Mouse (Mus musculus) E14TG2a.4 (cell line): ENCODE data around the gene Vamp4.
"Not testable (repeated sequence)": the region's sequence is repeated elsewhere in the genome, so short reads cannot be mapped to it uniquely, and the experiment has no call there.

ENCODE experiments used
- H3K27me3 ChIP-seq: 2 replicates; pipeline ENCODE4 v1.6.1; 2014; ENCODE audit warnings: low read length, control low read depth; ENCODE audit not compliant: insufficient read depth
- H3K36me3 ChIP-seq: 2 replicates; pipeline ENCODE4 v1.6.1; 2014; ENCODE audit warnings: low read length, control low read depth; ENCODE audit not compliant: insufficient read depth
- H3K4me1 ChIP-seq: replicated peaks from 2 replicates; pipeline ENCODE4 v1.6.1; 2014; ENCODE audit warnings: low read depth, low read length, control low read depth
- H3K4me3 ChIP-seq: replicated peaks from 2 replicates; pipeline ENCODE4 v1.5.1; 2014; ENCODE audit warnings: mild to moderate bottlenecking, low read length
- H3K9me3 ChIP-seq: 2 replicates; pipeline ENCODE4 v1.6.1; 2014; ENCODE audit warnings: low read length, control low read depth
- CTCF ChIP-seq: conservative IDR thresholded peaks from 2 replicates; pipeline ENCODE4 v1.5.1; 2014; ENCODE audit warnings: low read length
- NANOG ChIP-seq: IDR thresholded peaks from 2 replicates; pipeline ENCODE4 v1.6.1; 2014; ENCODE audit warnings: borderline replicate concordance, low read length, mixed read lengths
- POU5F1 ChIP-seq: IDR thresholded peaks from 2 replicates; pipeline ENCODE4 v1.6.1; 2014; ENCODE audit warnings: low read length, borderline replicate concordance

Gene Vamp4

GRCm38 (mm10) chr1:162625229-162625628, 54.9 kb downstream of the Vamp4 start:
- H3K9me3 ChIP-seq: no peaks in the 10 kb centered on the region
- no peak overlapping the region for H3K4me3 ChIP-seq
- H3K4me1 ChIP-seq: no peaks in the 10 kb centered on the region
- TF ChIP-seq NANOG: no peak
- TF ChIP-seq CTCF: no peak
- no peak for TF ChIP-seq POU5F1
- no peaks in the 10 kb centered on the region for H3K36me3 ChIP-seq
- no peaks in the 10 kb centered on the region for H3K27me3 ChIP-seq

- H3K9me3 ChIP-seq, H3K36me3 ChIP-seq, H3K4me3 ChIP-seq, H3K4me1 ChIP-seq, H3K27me3 ChIP-seq: not testable (repeated sequence)
These were observed 57.5 kb downstream of the Vamp4 start for GRCm38 (mm10) chr1:162627821-162628220.

GRCm38 (mm10) chr1:162628326-162628725, 58.0 kb downstream of the Vamp4 start:
- H3K4me3 ChIP-seq, H3K4me1 ChIP-seq, H3K36me3 ChIP-seq, H3K27me3 ChIP-seq, H3K9me3 ChIP-seq: not testable (repeated sequence)

- not testable (repeated sequence) for H3K4me3 ChIP-seq, H3K27me3 ChIP-seq, H3K4me1 ChIP-seq, H3K9me3 ChIP-seq, H3K36me3 ChIP-seq
These were observed 65.1 kb downstream of the Vamp4 start for GRCm38 (mm10) chr1:162635291-162635931.

GRCm38 (mm10) chr1:162636516-162636915, 66.2 kb downstream of the Vamp4 start:
- Histone ChIP-seq H3K27me3 (no peaks in the 10 kb centered on the region; the same call in 1 of the 2 replicates), H3K4me3 (no peak overlapping the region), H3K36me3 (no peaks in the 10 kb centered on the region), H3K9me3 (no peaks in the 10 kb centered on the region), H3K4me1 (no peaks in the 10 kb centered on the region)
- TF ChIP-seq CTCF (no peak), NANOG (no peak), POU5F1 (no peak)

GRCm38 (mm10) chr1:162638535-162638934, 68.2 kb downstream of the Vamp4 start:
- H3K36me3 ChIP-seq: no peaks in the 10 kb centered on the region
- H3K4me3 ChIP-seq: no peak overlapping the region
- no peaks in the 10 kb centered on the region for H3K4me1 ChIP-seq
- H3K27me3 ChIP-seq: no peaks in the 10 kb centered on the region; the same call in 1 of the 2 replicates
- TF ChIP-seq NANOG (no peak), POU5F1 (no peak), CTCF (no peak)
- H3K9me3 ChIP-seq: no peaks in the 10 kb centered on the region

- H3K27me3 ChIP-seq: no peaks in the 10 kb centered on the region; the same call in 1 of the 2 replicates
- H3K9me3 ChIP-seq: no peaks in the 10 kb centered on the region
- H3K4me1 ChIP-seq: no peaks in the 10 kb centered on the region
- TF ChIP-seq CTCF: no peak
- TF ChIP-seq NANOG: no peak
- TF ChIP-seq POU5F1: no peak
- no peaks in the 10 kb centered on the region for H3K36me3 ChIP-seq
- H3K4me3 ChIP-seq: no peak within 1 kb of the TSS
These were observed 68.9 kb downstream of the Vamp4 start, which contains the start of gene Myoc for GRCm38 (mm10) chr1:162639051-162639750. Gene Myoc, plus strand, starts transcription at chr1:162639155.

GRCm38 (mm10) chr1:162639861-162640260, 69.5 kb downstream of the Vamp4 start:
- Histone ChIP-seq H3K4me1 (no peaks in the 10 kb centered on the region), H3K4me3 (no peak overlapping the region), H3K36me3 (no peaks in the 10 kb centered on the region), H3K27me3 (no peaks in the 10 kb centered on the region; the same call in 1 of the 2 replicates), H3K9me3 (no peaks in the 10 kb centered on the region)
- no peak for TF ChIP-seq NANOG
- no peak for TF ChIP-seq POU5F1
- TF ChIP-seq CTCF: no peak

GRCm38 (mm10) chr1:162642591-162642990, 72.3 kb downstream of the Vamp4 start:
- no peaks in the 10 kb centered on the region for H3K36me3 ChIP-seq
- no peak overlapping the region for H3K4me3 ChIP-seq
- H3K9me3 ChIP-seq: no peaks in the 10 kb centered on the region
- H3K27me3 ChIP-seq: no peaks in the 10 kb centered on the region
- no peak for TF ChIP-seq POU5F1
- TF ChIP-seq CTCF: no peak
- no peak for TF ChIP-seq NANOG
- no peaks in the 10 kb centered on the region for H3K4me1 ChIP-seq
